Mouse (Mus musculus) monocyte, adult 5-6 weeks (primary cell): ENCODE measurements around the gene Myom1. TPM values are rescaled to one million over a fixed set of nuclear protein-coding genes. Genes with fewer than 3 reads are reported as not detected.
A peak's percentile ranks its signal among the peaks of the same experiment; 100 is the strongest.

Experiments
- ATAC-seq: fragments of 153-309, 156-312 bp; replicated peaks from 2 replicates; pipeline ENCODE4 v1.8.0; 2017; ENCODE audit warnings: mild to moderate bottlenecking; ENCODE audit not compliant: low TSS enrichment, insufficient number of reproducible peaks, severe bottlenecking, poor library complexity, low FRiP score
- total RNA-seq: library from RNA; stranded (forward); fragments of 200-1000, 200-491, 200-594 nt; gene quantifications from 3 replicates; pipeline ENCODE4 v1.2.3, GENCODE M21; 2017

The Myom1 gene
- total RNA-seq, 1 experiment from 2014 or later = 10.7 TPM

DNA sequence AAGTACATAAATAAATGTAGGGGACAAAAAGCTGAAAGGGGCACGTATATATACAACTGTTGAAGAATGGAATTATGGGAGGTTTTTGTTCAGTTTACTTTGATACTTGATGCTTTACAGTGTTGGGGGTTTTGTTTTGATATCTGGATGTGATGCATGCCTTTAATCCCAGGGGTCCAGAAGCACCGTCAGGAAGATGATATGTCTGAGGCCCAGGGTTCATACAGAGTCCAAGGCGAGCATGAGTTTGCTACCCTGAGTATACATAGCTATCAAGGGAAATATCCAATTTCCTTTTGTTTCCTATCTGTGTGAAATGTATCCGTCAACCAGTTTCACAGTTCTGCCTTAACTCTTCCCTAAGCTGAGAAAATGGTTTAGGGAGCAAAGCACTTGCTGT is 150.9 kb downstream of the Myom1 start:
- ATAC-seq = no peak

DNA sequence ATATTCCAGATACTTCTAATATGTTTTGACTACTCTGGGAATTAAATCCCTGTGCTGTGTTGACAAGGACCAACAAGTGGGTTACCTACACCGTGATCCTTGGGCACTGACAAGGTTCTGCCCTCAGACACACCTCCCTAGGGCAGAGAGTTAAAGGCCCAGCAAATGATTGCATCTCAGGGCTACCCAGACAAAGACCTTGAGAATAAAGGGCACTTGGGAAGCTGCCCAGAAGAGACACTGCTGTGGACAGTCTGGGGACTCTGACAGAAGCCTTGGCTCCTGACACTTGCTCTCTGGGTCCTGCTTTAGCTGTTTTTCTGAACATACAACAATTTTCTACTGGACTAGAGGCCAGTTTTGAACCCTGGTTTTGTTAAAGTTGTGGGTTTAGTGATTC is 152.8 kb downstream of the Myom1 start:
- ATAC-seq = no peak

DNA sequence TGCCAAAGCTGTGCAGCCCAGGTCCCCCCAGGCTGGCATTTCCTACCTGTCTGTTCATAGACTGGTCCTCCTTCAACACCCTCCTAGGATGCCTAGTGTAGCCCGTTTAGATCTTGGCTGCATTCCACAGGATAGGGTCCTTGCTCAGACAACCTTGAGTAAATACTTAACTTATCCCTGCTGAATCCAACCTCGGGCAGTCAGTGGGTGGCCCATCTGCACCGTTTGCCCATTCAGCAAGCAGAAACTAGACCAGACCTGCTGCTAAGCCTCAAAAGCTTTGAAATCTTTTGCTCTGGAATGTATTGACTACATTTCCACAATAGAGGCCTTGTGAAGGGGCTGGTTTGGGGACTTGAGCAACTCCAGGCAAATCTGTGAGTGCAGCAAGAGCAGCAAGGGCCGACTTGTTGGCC is 156.7 kb downstream of the Myom1 start:
- ATAC-seq = no peak

DNA sequence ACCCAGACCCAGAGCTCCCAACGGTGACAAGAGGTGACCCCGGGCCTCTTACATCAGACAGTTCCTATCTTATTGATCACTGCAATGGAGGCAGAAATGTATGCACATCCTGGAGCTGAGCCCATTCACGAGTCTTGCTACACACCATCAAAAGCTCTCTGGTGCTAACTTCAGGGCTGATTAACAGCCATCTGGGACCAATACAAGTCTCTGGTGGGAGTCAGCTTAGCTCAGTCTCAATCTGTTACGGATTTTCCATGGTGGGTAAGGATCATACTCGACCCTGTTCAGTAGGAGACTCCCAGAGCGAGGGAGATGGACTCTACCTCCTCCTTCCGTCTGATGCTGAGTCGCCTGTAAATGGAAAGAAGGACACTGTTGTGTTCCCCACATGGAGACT is 157.3 kb downstream of the Myom1 start:
- ATAC-seq = no peak

DNA sequence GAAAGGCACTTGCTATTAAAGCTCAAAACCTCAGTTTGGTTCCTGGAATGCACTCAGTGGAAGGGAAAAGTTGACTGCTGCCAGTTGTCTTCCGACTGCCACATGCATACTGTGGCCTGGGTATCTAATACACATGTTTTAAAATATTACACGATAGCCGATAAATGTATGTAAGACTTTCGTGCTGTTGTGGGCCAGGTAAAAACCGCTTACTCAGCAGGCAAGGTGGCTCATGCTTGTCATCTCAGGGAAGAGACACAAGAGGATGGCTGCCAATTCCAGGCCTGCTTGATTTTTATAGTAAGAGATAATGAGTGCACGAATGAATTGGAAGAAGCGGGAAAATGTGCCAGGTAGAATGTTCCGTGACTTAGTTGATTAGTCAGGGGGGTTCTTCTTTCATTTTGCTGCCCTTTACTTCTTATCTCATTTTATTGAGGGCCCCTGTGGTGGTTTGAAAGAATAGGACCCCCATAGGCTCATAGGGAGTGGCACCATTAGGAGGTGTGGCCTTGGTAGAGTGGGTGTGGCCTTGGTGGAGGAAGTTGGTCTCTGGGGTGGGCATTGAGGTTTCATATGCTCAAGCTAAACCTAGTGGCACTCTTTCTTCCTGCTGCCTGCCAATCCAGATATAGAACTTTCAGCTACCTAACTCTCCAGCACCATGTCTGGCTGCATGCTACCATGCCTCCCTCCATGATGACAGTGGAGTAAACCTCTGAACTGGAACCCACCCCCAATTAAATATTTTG is 158.0 kb downstream of the Myom1 start:
- no peak for ATAC-seq

DNA sequence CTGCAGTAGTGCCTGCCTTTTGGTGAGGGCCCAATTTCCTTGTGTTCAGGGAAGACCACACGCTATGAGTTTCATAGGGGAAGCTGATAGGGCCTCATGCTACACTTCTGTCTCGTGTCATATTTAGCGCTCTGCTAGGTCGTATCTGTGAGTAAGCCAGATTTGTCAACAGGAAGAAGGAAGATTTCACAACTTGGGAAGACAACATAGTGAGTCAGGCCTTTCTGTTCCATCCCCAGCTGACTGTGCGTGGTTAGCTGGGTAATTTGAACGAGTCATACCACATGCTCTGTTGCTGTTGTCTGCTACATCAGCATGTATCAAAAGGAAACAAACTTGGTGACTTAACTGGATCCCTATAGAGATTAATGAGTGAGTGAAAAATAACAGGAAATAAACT is 162.6 kb downstream of the Myom1 start:
- ATAC-seq = peak; percentile 96

DNA sequence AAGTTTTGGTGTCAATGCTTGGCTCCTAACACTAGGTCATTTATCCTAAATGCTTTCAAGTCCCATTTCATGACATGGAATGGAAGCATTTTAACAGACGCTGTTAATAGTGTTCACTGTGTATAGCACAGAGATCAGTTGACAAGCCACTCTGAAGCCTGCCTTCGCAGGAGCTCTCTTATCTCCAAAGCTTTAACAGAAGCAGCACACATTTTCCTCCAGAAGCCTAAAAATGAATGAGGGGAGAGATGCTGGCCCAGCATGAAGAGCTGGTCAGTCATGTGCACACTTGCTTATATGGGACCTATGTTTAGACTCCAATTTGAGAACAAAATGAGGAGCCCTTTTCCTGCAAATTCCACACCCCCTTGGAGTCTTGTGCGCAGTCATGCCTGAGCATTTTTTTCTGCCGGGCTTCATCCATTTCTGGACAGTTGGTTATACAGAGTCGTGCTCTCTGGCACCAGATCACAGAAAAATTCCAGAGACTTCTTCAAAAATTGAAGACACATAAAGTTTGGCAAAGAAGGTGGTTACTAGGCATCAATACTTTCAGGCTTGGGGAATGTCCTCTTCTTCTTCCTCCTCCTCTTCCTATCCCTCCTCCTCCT is 165.9 kb downstream of the Myom1 start:
- no peak for ATAC-seq

DNA sequence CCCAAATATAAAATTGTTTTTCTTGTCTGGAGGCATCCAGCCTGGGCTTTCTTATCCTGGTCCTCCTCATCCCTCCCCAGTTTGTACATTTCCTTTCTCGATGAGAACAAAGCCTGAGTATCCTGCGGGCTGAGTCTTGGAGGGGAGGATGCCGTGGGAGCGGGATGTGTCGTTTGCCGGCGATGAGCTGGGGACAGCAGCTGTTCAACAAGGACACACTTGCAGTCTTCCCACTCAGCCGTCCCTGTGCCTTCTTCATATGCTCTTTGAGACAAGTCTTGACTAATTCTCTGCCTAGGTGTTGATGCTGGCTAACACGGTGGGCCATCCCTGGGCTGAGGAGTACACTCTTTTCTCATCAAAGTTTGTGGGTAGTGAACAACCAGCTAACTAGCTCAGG is 166.4 kb downstream of the Myom1 start:
- no peak for ATAC-seq

DNA sequence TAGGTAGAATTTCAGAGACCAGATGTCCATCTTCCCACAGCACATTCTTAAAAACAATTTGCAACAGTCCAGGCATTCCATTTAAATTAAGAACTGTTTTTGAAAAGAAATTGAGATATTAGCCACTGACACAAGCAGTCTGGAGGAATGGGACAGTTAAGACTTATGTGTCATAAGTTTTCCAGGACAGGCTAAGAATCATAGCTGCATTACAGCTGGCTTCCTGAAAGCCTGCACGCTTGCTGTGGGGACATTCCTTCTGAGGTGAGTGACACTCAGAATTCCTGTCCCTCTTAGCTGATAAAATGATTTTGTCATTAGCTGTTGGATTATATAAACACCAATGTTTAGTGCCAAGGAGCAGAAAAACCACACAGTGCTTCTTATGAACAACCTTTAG is 167.2 kb downstream of the Myom1 start:
- ATAC-seq = no peak

DNA sequence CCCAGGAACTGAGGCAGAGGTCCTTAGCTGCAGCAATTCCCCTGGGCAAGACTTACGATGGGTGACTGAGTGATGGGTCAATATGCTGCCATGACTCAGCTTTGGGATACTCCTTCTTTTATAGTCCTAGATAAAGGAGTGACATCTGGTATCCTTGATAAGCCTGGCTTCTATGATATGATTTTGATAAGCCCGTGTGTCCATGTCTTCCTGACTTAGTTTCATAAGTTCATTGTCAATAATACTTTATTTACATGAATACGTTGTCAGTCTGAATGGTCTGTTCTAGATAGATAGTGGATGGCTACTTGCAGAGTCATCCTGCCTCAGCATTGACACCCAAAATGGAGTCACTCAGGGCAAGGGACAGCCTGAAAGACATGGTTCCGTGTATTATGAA is 168.7 kb downstream of the Myom1 start:
- ATAC-seq = no peak

Other genes with a start within 250 kb of the Myom1 start
- 79.7 to 125 TPM (median 111 TPM) in 3 replicates for gene Tgif1, start 149.1 kb upstream of the Myom1 start, total RNA-seq
- gene Myl12a, start 245 bp downstream of the Myom1 start, total RNA-seq = 295 to 317 TPM (median 304 TPM) in 3 replicates
- 60.3 to 91.9 TPM (median 84.4 TPM) in 3 replicates for gene Lpin2, start 179.9 kb downstream of the Myom1 start, total RNA-seq